Mouse (Mus musculus) frontal cortex, adult (tissue): ENCODE results near the gene Dalrd3.

ENCODE experiments used
- ATAC-seq: cut with Nextera tagmentation; 2 replicates; pipeline ENCODE4 v1.9.2; 2017; ENCODE audit warnings: mild to moderate bottlenecking, moderate library complexity, mixed read lengths; ENCODE audit not compliant: low TSS enrichment

Gene Dalrd3

GRCm38 (mm10) chr9:108569381-108570206 lies at the start of gene Dalrd3:
Dalrd3 (plus strand) TSS chr9:108569886.
- peak; percentile 53 for ATAC-seq

- ATAC-seq, result no peak
Observed at GRCm38 (mm10) chr9:108521604-108522003, 48.1 kb upstream of the Dalrd3 start.

- no peak for ATAC-seq
Observed at GRCm38 (mm10) chr9:108523341-108523740, 46.3 kb upstream of the Dalrd3 start.

DNA sequence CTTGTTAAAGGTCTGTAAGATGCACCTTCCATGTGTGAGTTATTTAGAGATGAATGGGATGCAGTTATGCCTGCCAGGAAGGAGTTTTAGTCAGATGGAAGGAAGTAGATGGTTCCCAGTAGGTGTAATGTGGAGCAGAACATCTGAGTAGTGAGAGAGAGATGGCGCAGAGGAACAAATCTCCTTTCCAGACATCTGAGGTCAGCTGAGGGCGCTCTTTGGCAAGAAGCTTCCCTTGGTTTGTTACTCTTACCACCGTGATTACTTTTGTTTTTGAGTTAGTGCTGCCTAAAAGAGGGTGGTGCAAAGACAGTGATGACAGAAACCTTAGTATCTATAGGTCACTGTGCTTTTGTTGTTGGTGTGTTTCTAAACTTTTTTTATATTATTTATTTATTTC lies 44.3 kb upstream of the Dalrd3 start:
- no peak for ATAC-seq

GRCm38 (mm10) chr9:108530954-108531353 lies 38.7 kb upstream of the Dalrd3 start:
- no peak for ATAC-seq

GRCm38 (mm10) chr9:108531496-108531895 lies 38.2 kb upstream of the Dalrd3 start:
- no peak for ATAC-seq

DNA sequence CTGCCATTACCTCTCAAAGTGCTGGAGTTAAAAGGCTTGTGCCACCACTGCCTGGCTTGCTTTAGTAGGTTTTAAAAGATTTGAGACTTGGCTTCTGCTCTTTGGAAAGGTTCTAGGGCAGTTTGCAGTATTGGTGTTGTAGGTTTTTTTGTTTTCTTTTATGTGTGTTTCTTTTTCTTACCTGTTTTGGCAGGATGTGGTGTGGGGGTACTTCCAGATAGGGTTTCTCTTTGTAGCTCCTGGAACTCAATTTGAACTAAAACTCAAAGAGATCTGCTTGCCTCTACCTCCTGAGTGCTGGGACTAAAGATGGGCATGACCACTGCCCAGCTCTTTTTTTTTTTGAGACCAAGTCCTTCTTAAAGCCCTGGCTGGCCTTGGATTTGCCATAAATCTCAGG lies 28.8 kb upstream of the Dalrd3 start:
- ATAC-seq, result no peak

DNA sequence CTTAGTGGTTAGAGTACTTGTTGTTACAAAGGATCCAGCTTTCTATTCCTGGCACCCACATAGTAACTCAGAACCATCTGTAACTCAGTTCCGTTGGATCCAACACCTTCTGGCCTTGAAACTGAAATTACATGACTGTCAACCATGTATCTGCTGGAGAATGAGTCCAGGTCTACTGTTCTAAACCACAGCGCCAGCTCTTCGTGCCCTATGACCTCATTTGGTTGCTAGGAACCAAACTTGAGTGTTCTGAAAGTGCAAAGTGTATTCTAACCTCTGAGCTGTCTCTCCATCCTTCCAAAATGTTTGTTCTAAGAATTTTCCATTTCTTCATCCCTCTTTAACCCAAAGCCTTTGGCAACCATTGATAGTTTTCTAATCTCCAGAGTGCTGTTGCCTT lies 23.7 kb upstream of the Dalrd3 start:
- no peak for ATAC-seq

GRCm38 (mm10) chr9:108546875-108547274 lies 22.8 kb upstream of the Dalrd3 start:
- no peak for ATAC-seq

- ATAC-seq, result no peak
Observed at GRCm38 (mm10) chr9:108559169-108559568, 10.5 kb upstream of the Dalrd3 start.

- ATAC-seq, result peak; percentile 95
Observed at GRCm38 (mm10) chr9:108560227-108560841, 9.4 kb upstream of the Dalrd3 start, which contains the start of gene Impdh2. Impdh2 (plus strand) TSS chr9:108560286.

GRCm38 (mm10) chr9:108563671-108564070 lies 6.0 kb upstream of the Dalrd3 start:
- no peak for ATAC-seq

- ATAC-seq, result no peak
Observed at GRCm38 (mm10) chr9:108564131-108564530, 5.6 kb upstream of the Dalrd3 start.

DNA sequence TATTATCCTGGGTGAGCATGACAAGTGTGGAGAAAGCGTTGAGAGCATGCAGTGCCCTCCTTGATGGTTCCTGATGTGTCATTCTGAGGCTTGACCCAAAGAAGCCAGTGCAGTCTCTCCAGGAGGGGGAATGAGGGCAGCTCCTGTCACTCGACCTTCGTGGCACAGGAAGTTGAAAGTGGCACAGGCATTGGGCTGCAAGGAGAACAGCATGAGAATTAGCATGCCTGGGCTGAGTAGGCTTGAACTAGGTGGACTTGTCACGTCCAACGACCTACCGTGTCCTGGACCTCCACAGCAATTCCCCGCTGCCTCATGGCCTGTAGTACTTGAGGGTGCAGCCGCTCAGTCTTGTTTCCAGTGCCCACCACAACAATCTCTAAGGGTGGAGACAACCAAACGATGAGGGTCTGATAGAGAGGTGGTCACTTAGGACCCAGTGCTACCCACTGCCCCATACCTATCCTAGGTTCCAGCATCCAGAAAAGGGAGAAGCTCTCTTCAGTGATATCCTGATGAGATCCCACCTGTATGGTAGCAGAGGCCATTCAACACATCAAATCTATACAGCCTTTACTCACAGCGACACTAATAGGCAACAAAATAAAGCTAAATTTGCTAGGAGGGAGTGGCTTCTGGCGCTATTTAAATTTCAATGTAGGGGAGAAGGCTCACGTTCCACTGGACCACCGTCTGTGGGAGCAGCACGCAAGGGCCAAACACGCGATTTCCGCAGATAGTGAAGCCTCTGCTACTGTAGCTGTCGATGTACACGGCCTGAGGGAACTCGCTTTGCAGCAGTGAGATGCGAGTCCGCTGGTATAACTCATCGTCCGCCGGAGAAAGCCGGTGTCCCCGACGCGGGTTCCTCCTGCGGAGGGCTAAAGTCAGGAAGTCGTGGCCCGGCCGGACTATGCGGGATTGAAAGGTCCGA lies 3.5 kb upstream of the Dalrd3 start:
- peak; percentile 1; the same call in 1 of the 2 replicates for ATAC-seq

DNA sequence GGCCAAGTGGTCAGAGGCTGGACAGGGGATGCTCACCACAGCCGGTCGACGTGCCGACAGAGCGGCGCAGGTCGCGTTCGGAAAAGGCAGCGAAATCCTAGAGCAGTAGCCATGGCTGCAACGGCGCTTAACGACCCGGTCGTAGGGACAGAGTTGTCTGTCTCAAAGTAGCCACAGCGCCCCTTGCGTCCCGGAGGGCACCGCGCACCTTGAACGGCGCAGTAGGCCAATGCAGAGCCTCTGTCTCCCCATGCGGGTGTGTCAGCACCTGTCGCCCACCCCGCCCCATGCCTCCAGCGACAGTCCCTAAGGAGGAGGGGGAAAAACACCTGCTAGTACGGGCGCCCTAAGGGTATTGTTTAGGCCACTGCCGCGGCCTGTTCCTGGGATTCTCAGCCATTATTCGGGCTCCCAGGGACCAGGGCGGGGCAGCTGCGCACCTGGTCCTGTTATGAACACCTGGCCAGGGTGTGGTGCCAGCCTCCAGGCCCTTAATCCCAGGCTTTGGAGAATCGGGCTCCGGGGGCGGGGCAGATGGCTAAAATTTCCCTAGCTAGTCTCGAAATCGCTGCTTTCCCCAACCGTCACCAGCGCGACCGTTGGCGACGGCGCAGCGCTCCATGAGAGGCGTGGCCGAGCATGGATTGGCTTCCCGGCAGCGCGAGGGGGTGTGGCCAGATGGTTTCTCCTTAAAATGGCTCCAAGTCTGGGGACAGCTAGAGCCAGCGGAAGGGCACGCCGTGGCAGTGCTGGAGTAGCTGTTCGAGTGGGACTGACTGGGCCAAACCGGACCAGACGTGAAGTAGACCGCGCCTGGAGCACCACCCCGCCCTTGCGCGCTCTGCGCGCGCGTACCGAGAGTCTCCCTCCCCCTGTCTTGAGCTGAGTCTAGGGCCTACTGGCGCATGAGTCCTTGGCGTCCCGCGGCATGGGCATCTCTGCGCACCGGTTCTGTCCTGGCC lies 2.6 kb upstream of the Dalrd3 start, which contains the start of gene Ndufaf3:
Ndufaf3 (minus strand) TSS at position 620 of the 962 bp plus-strand sequence.
- ATAC-seq, result peak; percentile 67

GRCm38 (mm10) chr9:108567931-108568419 lies 1.7 kb upstream of the Dalrd3 start:
- no peak for ATAC-seq

DNA sequence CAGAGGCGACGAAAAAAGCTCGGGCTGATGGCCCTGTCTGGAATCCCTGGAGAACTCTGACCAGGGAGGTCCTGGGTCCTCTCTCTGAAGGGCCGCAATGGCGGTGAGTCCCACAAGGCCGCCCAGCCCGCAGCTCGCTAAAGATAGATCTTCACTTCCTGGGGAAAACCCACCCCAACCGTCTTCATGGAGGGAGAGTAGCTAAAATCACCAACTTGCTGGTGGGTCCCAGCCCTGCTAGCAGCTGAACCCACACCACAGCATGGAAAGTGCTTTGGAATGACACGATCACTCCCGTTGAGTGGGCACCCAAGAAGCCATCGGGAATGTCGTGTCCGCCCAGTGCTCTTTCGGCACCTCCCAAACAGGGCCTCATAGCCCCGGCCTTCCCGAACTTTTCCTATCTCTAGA lies 1.2 kb upstream of the Dalrd3 start:
- ATAC-seq, result no peak

DNA sequence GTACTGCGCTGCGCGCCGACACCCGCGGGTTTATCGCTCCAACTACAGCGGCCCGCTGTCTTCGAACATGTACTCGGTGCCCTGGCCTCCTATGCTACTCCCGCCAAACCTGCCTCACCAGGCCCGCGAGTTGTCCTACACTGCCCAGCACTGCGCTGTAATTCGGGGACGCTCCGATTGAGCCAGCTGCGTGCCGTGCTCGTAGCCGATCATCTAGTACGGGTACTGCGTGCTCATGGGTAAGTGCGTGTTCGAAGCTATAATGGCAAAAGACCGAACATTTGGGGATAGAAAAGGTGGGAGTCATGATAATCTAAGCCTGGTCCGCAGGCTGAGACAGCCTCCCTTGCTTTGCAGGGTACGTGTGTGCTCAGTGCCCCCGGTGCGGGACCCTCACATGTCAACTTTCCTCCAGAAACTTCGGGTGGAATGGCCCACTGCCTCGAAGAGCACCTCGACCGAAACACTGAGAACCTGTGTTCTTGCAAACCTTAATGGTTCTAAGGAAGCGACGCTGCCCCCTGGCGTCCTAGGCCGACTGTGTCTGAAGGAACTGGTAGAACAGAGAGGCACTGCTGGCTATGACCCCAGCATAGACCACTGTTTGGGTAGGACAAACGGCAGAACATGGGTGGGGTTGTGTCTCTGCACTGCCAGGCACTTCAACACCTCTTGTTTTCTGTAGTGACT lies 666 bp downstream of the Dalrd3 start:
- no peak for ATAC-seq

DNA sequence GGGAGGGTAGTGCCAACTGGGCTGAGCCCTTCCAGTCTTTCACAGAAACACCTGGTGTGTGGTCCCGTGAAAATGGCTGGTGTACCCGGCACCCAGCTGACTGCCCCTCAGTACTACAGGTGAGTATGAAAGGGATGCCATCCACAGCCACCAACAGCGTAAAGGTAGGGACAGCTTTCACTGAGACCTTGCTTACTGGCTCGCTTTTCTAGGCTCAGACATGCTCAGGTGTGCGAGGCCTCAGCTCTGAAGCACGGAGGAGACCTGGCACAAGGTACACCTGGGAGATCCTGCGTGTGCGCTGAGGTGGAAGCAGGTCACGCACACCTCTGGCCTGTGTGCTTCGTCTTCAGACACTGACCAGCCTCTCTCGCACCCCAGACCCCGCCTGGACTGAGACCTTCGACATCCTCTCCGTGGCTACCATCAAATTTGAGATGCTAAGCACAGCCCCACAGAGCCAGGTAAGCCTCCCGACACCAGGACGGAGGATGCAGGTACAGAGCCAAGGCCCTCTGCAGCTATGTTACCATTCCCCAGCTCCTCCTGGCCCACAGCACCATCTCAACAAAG lies 1.8 kb downstream of the Dalrd3 start:
- no peak for ATAC-seq

DNA sequence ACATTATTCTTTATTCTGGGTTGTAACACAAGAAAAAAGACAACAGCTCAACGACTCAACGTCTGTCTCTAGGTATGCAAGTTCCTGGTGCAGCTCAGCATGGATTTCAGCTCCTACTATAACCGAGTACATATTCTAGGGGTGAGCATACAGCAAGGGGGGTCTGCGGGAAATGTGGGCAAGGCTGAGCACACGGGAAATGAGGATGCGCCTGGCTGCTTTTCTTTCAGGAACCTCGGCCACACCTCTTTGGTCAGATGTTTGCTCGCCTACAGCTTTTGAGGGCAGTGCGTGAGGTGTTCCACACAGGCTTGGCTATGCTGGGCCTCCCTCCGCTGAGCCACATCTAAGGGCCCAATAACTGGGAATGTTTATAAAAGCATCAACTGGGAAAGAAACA lies 2.6 kb downstream of the Dalrd3 start:
- ATAC-seq, result no peak
